Comparison of ENCODE assay signal across 19 mouse cellular contexts in the genomic region with DNA sequence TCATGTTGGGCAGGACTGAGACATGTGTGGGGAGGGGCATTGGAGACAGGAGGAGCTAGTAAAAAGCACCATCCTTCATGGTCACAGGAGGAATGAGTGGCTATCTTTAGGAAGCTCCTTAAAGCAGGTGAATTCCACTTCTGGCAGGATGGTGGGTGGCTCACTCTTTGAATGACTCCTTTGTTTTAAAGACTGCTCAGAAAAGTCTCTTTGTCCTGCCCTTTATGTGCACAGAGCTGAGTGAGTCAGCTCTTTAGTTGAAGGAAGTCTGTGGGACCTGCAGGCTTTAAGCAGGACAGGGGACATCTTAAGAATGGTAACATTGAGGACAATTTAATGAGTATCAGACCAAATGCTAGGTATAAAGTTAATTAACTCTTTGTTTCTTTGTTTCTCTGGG. TPM values are rescaled to one million over a fixed set of nuclear protein-coding genes. Genes with fewer than 3 reads are reported as not detected.
DNase-seq lines count a peak whose midpoint lies in the region.
"Had no signal": no experiment of that assay in that cellular context is flagged by ENCODE, and none has a peak within 500 bp of the region (broad histone marks: within the 10 kb centered on the region; RNA-seq: fewer than 3 reads in every experiment).

No protein-coding gene starts in this region.

- intact Hi-C loops in left cerebral cortex, postnatal 14 days (cut with DNase I) = no loop called here

- peak; percentile 21 for DNase-seq in heart, adult 11 months
- DNase-seq in heart, adult 8-10 months (ENCODE audit: low spot score) = no peak
- DNase-seq in 3134 (ENCODE audit: extremely low read depth, insufficient read length, low spot score) = peak; percentile 12
- peak; percentile 42 for DNase-seq in ES-CJ7 (ENCODE audit: low read depth, low spot score)
- DNase-seq in ZHBTc4 (ENCODE audit: low read depth, low spot score) = peak; percentile 77
- DNase-seq in thymus, adult 18-20 months = no peak
- no peak for DNase-seq in left cerebral cortex, postnatal 14 days (ENCODE audit: low spot score in 2 of 2)
- DNase-seq in gastrocnemius, postnatal 10 days = no peak
- DNase-seq: adrenal gland, postnatal 10 days; cerebellum, adult 11 months; cerebellum, adult 2 months; cerebellum, adult 9-11 months; cerebellum, postnatal 25 days; gastrocnemius, postnatal 25 days; heart, adult 2 months; kidney, adult 2 months had no signal

RNA-seq across cellular contexts. Expression of a gene that starts 8.1 kb away (rescaled TPM):
- 10 to 100 TPM; 10.2 to 13.9 (median 12.8) TPM for total RNA-seq in heart, adult 8-10 months (2022)
- total RNA-seq in left cerebral cortex, postnatal 14 days (2021) = 10 to 100 TPM; 10.5 to 11.4 TPM
- total RNA-seq in gastrocnemius, postnatal 10 days (2021) = 10 to 100 TPM; 30.8 to 31.1 TPM
- total RNA-seq: common myeloid progenitor, adult 5-6 weeks; hematopoietic stem cell, adult 5-6 weeks; MEL had no signal

RNA-seq across cellular contexts. Expression of a gene that starts 31.2 kb away (rescaled TPM):
- total RNA-seq in heart, adult 8-10 months (2022) = 10 to 100 TPM; 12.5 to 19.9 (median 13.7) TPM
- 10 to 100 TPM; 46.7 to 53.5 TPM for total RNA-seq in left cerebral cortex, postnatal 14 days (2021)
- total RNA-seq in gastrocnemius, postnatal 10 days (2021) = 10 to 100 TPM; 20.0 to 23.6 TPM

Comparison
In these comparisons a context has a peak if more than half of its experiments do, and no peak if none do; other contexts are left out.
1. DNase-seq: peak in heart, adult 11 months (single experiment), 3134 (single experiment), ES-CJ7 (single experiment) and ZHBTc4 (single experiment); none in heart, adult 8-10 months (single experiment), thymus, adult 18-20 months (0 of 2), left cerebral cortex, postnatal 14 days (0 of 2) and gastrocnemius, postnatal 10 days (single experiment).